Mouse (Mus musculus): ENCODE measurements around the gene Bicdl1.

DNA sequence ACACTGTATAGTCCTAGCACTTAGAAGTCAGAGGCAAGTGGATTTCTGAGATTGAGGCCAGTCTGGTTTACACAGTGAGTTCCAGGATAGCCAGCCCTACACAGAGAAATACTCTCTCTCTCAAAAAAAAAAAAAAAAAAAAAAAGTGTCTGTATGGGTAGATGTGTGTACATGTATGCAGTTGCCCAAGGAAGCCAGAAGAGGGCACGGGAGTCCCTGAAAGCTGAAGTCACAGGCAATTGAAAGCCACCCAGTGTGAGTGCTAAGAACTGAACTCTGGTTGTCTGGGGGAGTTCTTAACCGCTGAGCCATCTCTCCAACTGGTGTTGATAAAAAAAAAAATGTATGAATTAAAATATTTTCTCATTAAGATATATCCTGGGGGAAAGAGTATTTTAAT is 3.1 kb upstream of the Bicdl1 start:
- TF ChIP-seq CTCF (IDR thresholded peaks at IDR 0.05; ENCODE audit: borderline replicate concordance, insufficient read depth, low read length) (no peak), POLR2A (IDR thresholded peaks at IDR 0.05; ENCODE audit: low read depth, low read length) (no peak)

Measured in embryonic fibroblast, embryonic 13.5 days (primary cell).